In the genomic region with DNA sequence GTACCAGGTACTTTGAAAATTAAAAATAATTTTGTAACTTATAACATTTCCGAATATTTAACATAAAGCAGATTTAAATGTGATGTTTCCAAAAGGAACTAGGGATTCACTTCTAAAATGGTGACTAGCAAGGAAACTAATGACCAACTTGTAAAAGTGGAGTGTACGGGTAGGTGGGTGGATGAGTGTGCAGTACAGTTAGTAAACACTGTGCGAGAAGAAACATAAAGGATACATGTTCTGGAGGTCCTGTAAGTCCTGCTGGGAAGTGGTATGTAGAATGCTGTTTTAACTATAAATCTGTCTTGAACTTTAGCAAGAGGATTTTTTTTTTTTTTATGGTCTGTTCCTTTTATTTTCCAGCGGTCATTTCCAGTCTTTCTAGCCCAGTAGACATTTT, we compare ENCODE assay signal across 8 mouse cellular contexts. TPM values are rescaled to one million over a fixed set of nuclear protein-coding genes. Genes with fewer than 3 reads are reported as not detected.
DNase-seq lines count a peak whose midpoint lies in the region; ATAC-seq lines count a peak whose summit lies in the region.

No protein-coding gene starts in this region.

- no peaks in the 10 kb centered on the region for H3K27me3 ChIP-seq in heart, embryonic 13.5 days (replicated peaks)
- no peaks in the 10 kb centered on the region for H3K27me3 ChIP-seq in hindbrain, embryonic 13.5 days
- H3K27me3 ChIP-seq in midbrain, embryonic 11.5 days (ENCODE audit: control insufficient read depth, insufficient read depth, low read length): no peaks in the 10 kb centered on the region

- H3K4me2 ChIP-seq in heart, embryonic 13.5 days: peak overlapping the region; percentile 82
- H3K4me2 ChIP-seq in hindbrain, embryonic 13.5 days: peak overlapping the region; percentile 72
- peak overlapping the region; percentile 75 for H3K4me2 ChIP-seq in midbrain, embryonic 11.5 days

- no peak overlapping the region for H3K27ac ChIP-seq in heart, embryonic 13.5 days (replicated peaks)
- H3K27ac ChIP-seq in hindbrain, embryonic 13.5 days: no peak overlapping the region
- no peak overlapping the region for H3K27ac ChIP-seq in midbrain, embryonic 11.5 days (ENCODE audit: low read depth, low read length)

- H3K4me3 ChIP-seq in heart, embryonic 13.5 days: peak overlapping the region; percentile 98
- H3K4me3 ChIP-seq in hindbrain, embryonic 13.5 days: peak overlapping the region; percentile 73
- H3K4me3 ChIP-seq in midbrain, embryonic 11.5 days (ENCODE audit: low read depth, low read length): peak overlapping the region; percentile 96

- intact Hi-C loops in heart, postnatal 10 days (cut with DNase I): loop anchor here (1.0 to 2.0 kb wide), 2 partner anchors 54 to 80 kb away; no protein-coding TSS in a partner anchor

- H3K36me3 ChIP-seq in heart, embryonic 13.5 days: peaks cover 18% of the 10 kb centered on the region
- peaks cover 17% of the 10 kb centered on the region for H3K36me3 ChIP-seq in hindbrain, embryonic 13.5 days
- H3K36me3 ChIP-seq in midbrain, embryonic 11.5 days (ENCODE audit: control insufficient read depth, insufficient read depth, low read length): peaks cover 6% of the 10 kb centered on the region; the same call in 1 of the 2 replicates

- H3K4me1 ChIP-seq in heart, embryonic 13.5 days: peaks cover 48% of the 10 kb centered on the region
- peaks cover 32% of the 10 kb centered on the region for H3K4me1 ChIP-seq in hindbrain, embryonic 13.5 days (replicated peaks)
- peaks cover 17% of the 10 kb centered on the region for H3K4me1 ChIP-seq in midbrain, embryonic 11.5 days (ENCODE audit: control insufficient read depth, insufficient read depth, low read length)

- H3K9me3 ChIP-seq in heart, embryonic 13.5 days: no peaks in the 10 kb centered on the region
- H3K9me3 ChIP-seq in hindbrain, embryonic 13.5 days: no peaks in the 10 kb centered on the region
- no peaks in the 10 kb centered on the region for H3K9me3 ChIP-seq in midbrain, embryonic 11.5 days (ENCODE audit: control insufficient read depth, low read length)

- 66% methylated on average over 4 of the region's 4 CpGs for WGBS in heart, embryonic 13.5 days
- 60% methylated on average over 4 of the region's 4 CpGs for WGBS in hindbrain, embryonic 13.5 days
- 80% methylated on average over 4 of the region's 4 CpGs for WGBS in midbrain, embryonic 11.5 days

- DNase-seq in heart, postnatal 10 days: no peak
- DNase-seq in adipocyte (ENCODE audit: low spot score): peak; percentile 44
- no peak for DNase-seq in midbrain, embryonic 11.5 days (ENCODE audit: low spot score, missing footprints)
- DNase-seq in layer of hippocampus, adult 9-11 months: no peak
- no peak for DNase-seq in Muller cell, postnatal 12 days (ENCODE audit: inconsistent ontology term)
- no peak for DNase-seq in adrenal gland, postnatal 10 days

- H3K9ac ChIP-seq in heart, embryonic 13.5 days: peak overlapping the region; percentile 100
- peak overlapping the region; percentile 94 for H3K9ac ChIP-seq in hindbrain, embryonic 13.5 days
- H3K9ac ChIP-seq in midbrain, embryonic 11.5 days (ENCODE audit: low read length): peak overlapping the region; percentile 95; the same call in 1 of the 2 replicates

- no peak for ATAC-seq in heart, embryonic 13.5 days (ENCODE audit: extremely low read depth, insufficient number of reproducible peaks, low FRiP score, low TSS enrichment)
- ATAC-seq in hindbrain, embryonic 13.5 days (ENCODE audit: low FRiP score): no peak
- ATAC-seq in midbrain, embryonic 11.5 days (ENCODE audit: low FRiP score): no peak

RNA-seq across cellular contexts. Expression of a gene that starts 1.7 kb away (rescaled TPM):
- polyA plus RNA-seq in heart, embryonic 13.5 days (2015; fragmentation: Nextera tagmentation; extraction: Ambion mirVana): 26.1 and 29.9 TPM in 2 replicates
- 10 to 100 TPM; 67.4 to 81.0 TPM for total RNA-seq in heart, postnatal 10 days (2021)
- polyA plus RNA-seq in hindbrain, embryonic 13.5 days (2015; fragmentation: Nextera tagmentation; extraction: Ambion mirVana): 32.3 and 36.0 TPM in 2 replicates
- 33.1 and 33.5 TPM in 2 replicates for polyA plus RNA-seq in midbrain, embryonic 11.5 days (2014; fragmentation: Nextera tagmentation; extraction: Ambion mirVana)
- 100 to 1,000 TPM; 111 to 183 TPM for total RNA-seq in adrenal gland, postnatal 10 days (2021)

RNA-seq across cellular contexts. Expression of a gene that starts 32.8 kb away (rescaled TPM):
- polyA plus RNA-seq in heart, embryonic 13.5 days (2015; fragmentation: Nextera tagmentation; extraction: Ambion mirVana): 2.0 and 2.2 TPM in 2 replicates
- 1 to 10 TPM; 2.0 to 2.2 TPM for total RNA-seq in heart, postnatal 10 days (2021)
- 5.9 and 8.6 TPM in 2 replicates for polyA plus RNA-seq in hindbrain, embryonic 13.5 days (2015; fragmentation: Nextera tagmentation; extraction: Ambion mirVana)
- polyA plus RNA-seq in midbrain, embryonic 11.5 days (2014; fragmentation: Nextera tagmentation; extraction: Ambion mirVana): 1.7 and 1.8 TPM in 2 replicates
- total RNA-seq in adrenal gland, postnatal 10 days (2021): 1 to 10 TPM in 1 of 2 experiments, under 1 TPM in 1; 0.63 to 1.1 TPM
